Mouse (Mus musculus): ENCODE measurements around the gene Rnf144b. TPM values are rescaled to one million over a fixed set of nuclear protein-coding genes. Genes with fewer than 3 reads are reported as not detected.

Rnf144b gene
- polyA plus RNA-seq, 1 experiment: 7.7 TPM

GRCm38 (mm10) chr13:47274139-47274538, 151.7 kb downstream of the Rnf144b start:
- Histone ChIP-seq H3K4me3 (ENCODE audit: insufficient read depth, low read depth, low read length) (no peak overlapping the region), H3K27ac (replicated peaks; ENCODE audit: low read depth, low read length) (no peak overlapping the region), H3K4me1 (ENCODE audit: control insufficient read depth, insufficient read depth, insufficient read length, low read length) (peaks cover 7% of the 10 kb centered on the region; the same call in 1 of the 2 replicates)

GRCm38 (mm10) chr13:47277000-47277823, 154.8 kb downstream of the Rnf144b start:
- peaks cover 7% of the 10 kb centered on the region; the same call in 1 of the 2 replicates for H3K4me1 ChIP-seq (ENCODE audit: control insufficient read depth, insufficient read depth, insufficient read length, low read length)
- no peak overlapping the region for H3K27ac ChIP-seq (replicated peaks; ENCODE audit: low read depth, low read length)
- H3K4me3 ChIP-seq (ENCODE audit: insufficient read depth, low read depth, low read length): no peak overlapping the region

GRCm38 (mm10) chr13:47277824-47278290, 155.4 kb downstream of the Rnf144b start:
- peaks cover 7% of the 10 kb centered on the region; the same call in 1 of the 2 replicates for H3K4me1 ChIP-seq (ENCODE audit: control insufficient read depth, insufficient read depth, insufficient read length, low read length)
- H3K27ac ChIP-seq (replicated peaks; ENCODE audit: low read depth, low read length): no peak overlapping the region
- no peak overlapping the region for H3K4me3 ChIP-seq (ENCODE audit: insufficient read depth, low read depth, low read length)

- H3K27ac ChIP-seq (replicated peaks; ENCODE audit: low read depth, low read length): no peak overlapping the region
- no peak overlapping the region for H3K4me3 ChIP-seq (ENCODE audit: insufficient read depth, low read depth, low read length)
- H3K4me1 ChIP-seq (ENCODE audit: control insufficient read depth, insufficient read depth, insufficient read length, low read length): peaks cover 7% of the 10 kb centered on the region; the same call in 1 of the 2 replicates
Measured at GRCm38 (mm10) chr13:47282221-47282620, 159.8 kb downstream of the Rnf144b start.

- H3K27ac ChIP-seq (replicated peaks; ENCODE audit: low read depth, low read length): no peak overlapping the region
- H3K4me3 ChIP-seq (ENCODE audit: insufficient read depth, low read depth, low read length): no peak overlapping the region
- H3K4me1 ChIP-seq (ENCODE audit: control insufficient read depth, insufficient read depth, insufficient read length, low read length): no peaks in the 10 kb centered on the region
Measured at GRCm38 (mm10) chr13:47288449-47288848, 166.0 kb downstream of the Rnf144b start.

GRCm38 (mm10) chr13:47296465-47296864, 174.0 kb downstream of the Rnf144b start:
- H3K4me3 ChIP-seq (ENCODE audit: insufficient read depth, low read depth, low read length): no peak overlapping the region
- no peak overlapping the region for H3K27ac ChIP-seq (replicated peaks; ENCODE audit: low read depth, low read length)
- H3K4me1 ChIP-seq (ENCODE audit: control insufficient read depth, insufficient read depth, insufficient read length, low read length): no peaks in the 10 kb centered on the region

Other genes starting within 250 kb of the Rnf144b start
- gene Kif13a, start 192.8 kb upstream of the Rnf144b start, polyA plus RNA-seq (2012; ENCODE audit: insufficient read depth, insufficient read length, missing spikeins): 8.9 and 15.1 TPM in 2 replicates
- 0.67 and 1.3 TPM in 2 replicates for gene Nhlrc1, start 107.8 kb upstream of the Rnf144b start, polyA plus RNA-seq (2012; ENCODE audit: insufficient read depth, insufficient read length, missing spikeins)
- gene Kdm1b, start 79.2 kb upstream of the Rnf144b start, polyA plus RNA-seq (2012; ENCODE audit: insufficient read depth, insufficient read length, missing spikeins): 8.2 and 9.6 TPM in 2 replicates
- 30.7 and 32.8 TPM in 2 replicates for gene Tpmt, start 77.9 kb upstream of the Rnf144b start, polyA plus RNA-seq (2012; ENCODE audit: insufficient read depth, insufficient read length, missing spikeins)
- 26.1 and 38.2 TPM in 2 replicates for gene Dek, start 16.5 kb upstream of the Rnf144b start, polyA plus RNA-seq (2012; ENCODE audit: insufficient read depth, insufficient read length, missing spikeins)